Mouse (Mus musculus) kidney, embryonic 14.5 days (tissue): ENCODE measurements around the gene Ntf3. TPM values are rescaled to one million over a fixed set of nuclear protein-coding genes. Genes with fewer than 3 reads are reported as not detected.

Source experiments
- ATAC-seq: fragments of 200-750 bp; cut with Nextera tagmentation; 2 replicates; pipeline ENCODE4 v1.8.0; 2017; ENCODE audit warnings: moderate number of reproducible peaks, mild to moderate bottlenecking, moderate TSS enrichment, moderate library complexity; ENCODE audit not compliant: low FRiP score, low TSS enrichment
- H3K27ac ChIP-seq: fragments of 300-500 bp; sonication (generic); 2 replicates; pipeline ENCODE4 v1.5.1; 2014; ENCODE audit warnings: low read depth, mild to moderate bottlenecking, low read length, moderate library complexity, mixed read lengths
- H3K27me3 ChIP-seq: fragments of 300-500 bp; sonication (generic); 2 replicates; pipeline ENCODE4 v1.6.1; 2014; ENCODE audit warnings: mild to moderate bottlenecking, low read length; ENCODE audit not compliant: control insufficient read depth, insufficient read depth
- H3K36me3 ChIP-seq: fragments of 300-500 bp; sonication (generic); 2 replicates; pipeline ENCODE4 v1.6.1; 2014; ENCODE audit warnings: low read length, mixed read lengths; ENCODE audit not compliant: control insufficient read depth, insufficient read depth
- H3K4me1 ChIP-seq: fragments of 300-500 bp; sonication (generic); 2 replicates; pipeline ENCODE4 v1.6.1; 2014; ENCODE audit warnings: low read length, mixed read lengths; ENCODE audit not compliant: control insufficient read depth, insufficient read depth
- H3K4me2 ChIP-seq: fragments of 300-500 bp; sonication (generic); replicated peaks from 2 replicates; pipeline ENCODE4 v1.6.1; 2014; ENCODE audit warnings: low read depth, mild to moderate bottlenecking, low read length
- H3K4me3 ChIP-seq: fragments of 300-500 bp; sonication (generic); 2 replicates; pipeline ENCODE4 v1.5.1; 2014; ENCODE audit warnings: mild to moderate bottlenecking, low read length
- H3K9ac ChIP-seq: fragments of 300-500 bp; sonication (generic); 2 replicates; pipeline ENCODE4 v1.6.1; 2014; ENCODE audit warnings: low read depth, mild to moderate bottlenecking, low read length, moderate library complexity
- H3K9me3 ChIP-seq: fragments of 300-500 bp; sonication (generic); 2 replicates; pipeline ENCODE4 v1.6.1; 2016; ENCODE audit warnings: low read length; ENCODE audit not compliant: control insufficient read depth
- WGBS: fragments of 180-500 bp; shearing (Covaris S2); extraction: QIAGEN DNeasy Blood & Tissue Kit; methylation state at CpG from one replicate; pipeline ENCODE4 v1.1.7; 2014; 5-methylcytosine and 5-hydroxymethylcytosine counted together
- polyA plus RNA-seq: library from polyadenylated mRNA; unstranded; fragments of >200 nt; fragmentation: Nextera tagmentation; extraction: Ambion mirVana; gene quantifications from 2 replicates; pipeline ENCODE4 v1.2.1, GENCODE M21; 2014

Gene Ntf3
- polyA plus RNA-seq, 1 experiment from 2014 or later = 20.7 TPM

DNA sequence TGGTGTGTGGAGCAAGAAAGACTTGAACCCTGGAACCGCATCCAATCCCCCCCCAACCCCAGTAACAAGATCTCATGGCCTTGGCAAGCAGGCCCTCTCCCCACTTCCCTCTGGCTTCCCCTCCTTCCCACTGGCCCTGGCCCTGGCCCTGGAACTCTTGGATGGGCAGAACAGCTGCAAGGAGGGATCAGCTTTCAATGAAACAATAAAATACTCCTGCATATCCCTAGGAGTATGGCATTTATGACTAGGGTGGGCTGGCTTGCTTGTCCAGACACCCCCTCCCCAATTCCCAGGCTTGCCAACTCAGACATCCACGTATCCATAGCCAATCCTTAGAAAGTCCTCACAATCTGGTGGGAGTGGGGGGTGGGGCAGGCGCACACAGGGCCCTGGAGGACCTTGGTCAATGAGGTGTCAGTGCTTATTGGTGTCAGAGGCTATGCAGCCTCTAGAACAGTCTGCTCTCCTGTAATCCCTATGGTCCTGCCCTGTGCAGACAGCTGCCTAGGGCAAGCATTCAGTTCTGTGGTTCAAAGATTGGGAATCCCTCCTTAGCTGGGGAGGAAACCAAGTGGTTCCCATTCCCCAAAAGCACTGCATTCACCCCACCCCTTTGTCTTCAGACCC lies 80.3 kb downstream of the Ntf3 start:
- H3K4me3 ChIP-seq = no peak overlapping the region
- ATAC-seq = peak; percentile 94
- no peaks in the 10 kb centered on the region for H3K27me3 ChIP-seq
- H3K36me3 ChIP-seq = no peaks in the 10 kb centered on the region
- no peaks in the 10 kb centered on the region for H3K4me1 ChIP-seq
- no peaks in the 10 kb centered on the region for H3K9me3 ChIP-seq
- H3K9ac ChIP-seq = no peak overlapping the region
- H3K27ac ChIP-seq = no peak overlapping the region
- H3K4me2 ChIP-seq = no peak overlapping the region
- 34% methylated on average over 3 of the region's 3 CpGs for WGBS

DNA sequence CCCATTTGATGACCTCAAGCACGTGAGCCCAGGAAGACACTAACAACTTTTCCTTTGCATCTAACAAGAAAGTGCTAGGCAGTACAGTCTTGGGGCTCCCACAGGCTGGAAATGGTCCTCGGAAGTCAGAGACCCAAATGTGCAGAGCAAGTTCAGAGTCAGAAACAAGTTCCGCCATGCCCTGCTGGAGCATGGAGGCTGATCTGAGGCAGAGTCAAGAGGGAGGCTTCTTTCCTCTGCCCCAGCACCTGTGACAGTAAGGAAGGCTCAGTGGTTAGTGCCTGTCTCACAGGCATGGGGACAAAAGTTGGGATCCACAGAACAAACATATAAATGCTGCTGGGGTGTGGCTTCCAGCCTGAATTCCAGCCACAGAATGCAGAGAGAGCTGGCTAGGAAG lies 86.2 kb downstream of the Ntf3 start:
- Histone ChIP-seq H3K9ac (no peak overlapping the region), H3K27me3 (no peaks in the 10 kb centered on the region), H3K36me3 (no peaks in the 10 kb centered on the region), H3K4me3 (no peak overlapping the region), H3K27ac (no peak overlapping the region), H3K4me1 (no peaks in the 10 kb centered on the region), H3K9me3 (no peaks in the 10 kb centered on the region), H3K4me2 (no peak overlapping the region)
- no peak for ATAC-seq
- 83% methylated on average over 3 of the region's 3 CpGs for WGBS

DNA sequence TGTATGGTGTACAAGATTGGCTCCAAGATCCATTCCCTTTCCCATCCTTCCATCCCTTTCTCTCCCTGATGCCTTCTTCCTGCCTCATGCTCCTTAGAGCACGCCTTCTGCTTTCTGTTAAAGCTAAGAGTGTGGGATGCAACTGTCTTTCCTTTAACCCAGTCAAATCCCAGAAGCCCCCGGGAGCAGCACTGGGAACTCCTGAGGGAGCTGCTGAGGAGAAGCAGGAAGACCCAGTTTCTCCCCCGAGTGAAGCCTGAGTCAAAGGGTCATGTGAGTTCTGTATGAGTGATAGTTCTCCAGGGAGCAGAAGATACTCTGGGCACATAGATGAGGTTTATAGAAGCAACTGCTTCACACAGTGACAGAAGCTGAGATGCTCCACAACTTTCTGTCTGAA lies 109.0 kb downstream of the Ntf3 start:
- 71% methylated on average over 3 of the region's 3 CpGs for WGBS
- no peaks in the 10 kb centered on the region for H3K9me3 ChIP-seq
- no peaks in the 10 kb centered on the region for H3K36me3 ChIP-seq
- no peaks in the 10 kb centered on the region for H3K4me1 ChIP-seq
- H3K9ac ChIP-seq = no peak overlapping the region
- no peak overlapping the region for H3K4me3 ChIP-seq
- H3K27ac ChIP-seq = no peak overlapping the region
- H3K4me2 ChIP-seq = no peak overlapping the region
- H3K27me3 ChIP-seq = no peaks in the 10 kb centered on the region
- no peak for ATAC-seq

GRCm38 (mm10) chr6:126053136-126053535 lies 113.6 kb downstream of the Ntf3 start:
- H3K9me3 ChIP-seq = no peaks in the 10 kb centered on the region
- no peak overlapping the region for H3K4me2 ChIP-seq
- 85% methylated on average over 5 of the region's 5 CpGs for WGBS
- H3K4me3 ChIP-seq = no peak overlapping the region
- no peaks in the 10 kb centered on the region for H3K27me3 ChIP-seq
- no peak overlapping the region for H3K9ac ChIP-seq
- no peaks in the 10 kb centered on the region for H3K36me3 ChIP-seq
- H3K27ac ChIP-seq = no peak overlapping the region
- ATAC-seq = no peak
- H3K4me1 ChIP-seq = no peaks in the 10 kb centered on the region
